Mouse (Mus musculus): ENCODE data around the gene Gpn3. TPM values are rescaled to one million over a fixed set of nuclear protein-coding genes. Genes with fewer than 3 reads are reported as not detected.

Gene Gpn3
- polyA plus RNA-seq, 1 experiment = 55.5 TPM

- DNase-seq (ENCODE audit: low read depth in 1 of 2, low spot score in 2 of 2) = no peak
- Histone ChIP-seq H3K4me1 (ENCODE audit: control insufficient read depth, insufficient read depth, insufficient read length) (no peaks in the 10 kb centered on the region), H3K27me3 (ENCODE audit: control insufficient read depth, insufficient read depth, low read length) (no peaks in the 10 kb centered on the region), H3K36me3 (ENCODE audit: control insufficient read depth, insufficient read depth, low read length) (no peaks in the 10 kb centered on the region), H3K27ac (ENCODE audit: insufficient read depth, low read length) (no peak overlapping the region), H3K4me3 (ENCODE audit: extremely low read depth, insufficient read depth, insufficient read length) (no peak overlapping the region)
- TF ChIP-seq POLR2A (IDR thresholded peaks at IDR 0.05; ENCODE audit: low read depth, low read length) = no peak
- TF ChIP-seq CTCF (IDR thresholded peaks at IDR 0.05; ENCODE audit: extremely low read depth, insufficient read depth, insufficient read length, insufficient replicate concordance) = no peak
- 86% methylated on average over 7 of the region's 7 CpGs for WGBS
Measured at GRCm38 (mm10) chr5:122336554-122337294, 35.0 kb upstream of the Gpn3 start.

- Histone ChIP-seq H3K4me3 (ENCODE audit: extremely low read depth, insufficient read depth, insufficient read length) (no peak overlapping the region), H3K27ac (ENCODE audit: insufficient read depth, low read length) (peak overlapping the region; percentile 40), H3K27me3 (ENCODE audit: control insufficient read depth, insufficient read depth, low read length) (no peaks in the 10 kb centered on the region), H3K4me1 (ENCODE audit: control insufficient read depth, insufficient read depth, insufficient read length) (peaks cover 8% of the 10 kb centered on the region; the same call in 1 of the 2 replicates), H3K36me3 (ENCODE audit: control insufficient read depth, insufficient read depth, low read length) (no peaks in the 10 kb centered on the region)
- DNase-seq (ENCODE audit: low read depth in 1 of 2, low spot score in 2 of 2) = no peak
- 20% methylated on average over 1 of the region's 1 CpGs for WGBS
- TF ChIP-seq CTCF (IDR thresholded peaks at IDR 0.05; ENCODE audit: extremely low read depth, insufficient read depth, insufficient read length, insufficient replicate concordance) (no peak), POLR2A (IDR thresholded peaks at IDR 0.05; ENCODE audit: low read depth, low read length) (no peak)
Measured at GRCm38 (mm10) chr5:122342874-122343273, 28.8 kb upstream of the Gpn3 start.

GRCm38 (mm10) chr5:122343768-122344167, 27.9 kb upstream of the Gpn3 start:
- peak in 1 of 2 experiments; percentile 28 for DNase-seq (ENCODE audit: low read depth in 1 of 2, low spot score in 2 of 2)
- 14% methylated on average over 7 of the region's 7 CpGs for WGBS
- Histone ChIP-seq H3K27ac (ENCODE audit: insufficient read depth, low read length) (peak overlapping the region; percentile 40), H3K27me3 (ENCODE audit: control insufficient read depth, insufficient read depth, low read length) (no peaks in the 10 kb centered on the region), H3K4me3 (ENCODE audit: extremely low read depth, insufficient read depth, insufficient read length) (no peak overlapping the region), H3K36me3 (ENCODE audit: control insufficient read depth, insufficient read depth, low read length) (no peaks in the 10 kb centered on the region), H3K4me1 (ENCODE audit: control insufficient read depth, insufficient read depth, insufficient read length) (peaks cover 8% of the 10 kb centered on the region; the same call in 1 of the 2 replicates)
- TF ChIP-seq CTCF (IDR thresholded peaks at IDR 0.05; ENCODE audit: extremely low read depth, insufficient read depth, insufficient read length, insufficient replicate concordance) (no peak), POLR2A (IDR thresholded peaks at IDR 0.05; ENCODE audit: low read depth, low read length) (no peak)

GRCm38 (mm10) chr5:122344260-122344659, 27.4 kb upstream of the Gpn3 start:
- H3K27me3 ChIP-seq (ENCODE audit: control insufficient read depth, insufficient read depth, low read length) = no peaks in the 10 kb centered on the region
- TF ChIP-seq POLR2A (IDR thresholded peaks at IDR 0.05; ENCODE audit: low read depth, low read length) (no peak), CTCF (IDR thresholded peaks at IDR 0.05; ENCODE audit: extremely low read depth, insufficient read depth, insufficient read length, insufficient replicate concordance) (peak; percentile 73; the same call in 1 of the 2 replicates)
- peak overlapping the region; percentile 40 for H3K27ac ChIP-seq (ENCODE audit: insufficient read depth, low read length)
- peak; percentile 64 to 81 for DNase-seq (ENCODE audit: low read depth in 1 of 2, low spot score in 2 of 2)
- peaks cover 8% of the 10 kb centered on the region; the same call in 1 of the 2 replicates for H3K4me1 ChIP-seq (ENCODE audit: control insufficient read depth, insufficient read depth, insufficient read length)
- no peaks in the 10 kb centered on the region for H3K36me3 ChIP-seq (ENCODE audit: control insufficient read depth, insufficient read depth, low read length)
- no peak overlapping the region for H3K4me3 ChIP-seq (ENCODE audit: extremely low read depth, insufficient read depth, insufficient read length)
- WGBS = 8% methylated on average over 5 of the region's 5 CpGs

- no peaks in the 10 kb centered on the region for H3K36me3 ChIP-seq (ENCODE audit: control insufficient read depth, insufficient read depth, low read length)
- H3K4me3 ChIP-seq (ENCODE audit: extremely low read depth, insufficient read depth, insufficient read length) = no peak overlapping the region
- TF ChIP-seq POLR2A (IDR thresholded peaks at IDR 0.05; ENCODE audit: low read depth, low read length) = no peak
- TF ChIP-seq CTCF (IDR thresholded peaks at IDR 0.05; ENCODE audit: extremely low read depth, insufficient read depth, insufficient read length, insufficient replicate concordance) = no peak
- no peak for DNase-seq (ENCODE audit: low read depth in 1 of 2, low spot score in 2 of 2)
- H3K27ac ChIP-seq (ENCODE audit: insufficient read depth, low read length) = no peak overlapping the region
- no peaks in the 10 kb centered on the region for H3K27me3 ChIP-seq (ENCODE audit: control insufficient read depth, insufficient read depth, low read length)
- peaks cover 8% of the 10 kb centered on the region; the same call in 1 of the 2 replicates for H3K4me1 ChIP-seq (ENCODE audit: control insufficient read depth, insufficient read depth, insufficient read length)
- WGBS = 94% methylated on average over 4 of the region's 4 CpGs
Measured at GRCm38 (mm10) chr5:122345777-122346176, 25.9 kb upstream of the Gpn3 start.

- Histone ChIP-seq H3K27ac (ENCODE audit: insufficient read depth, low read length) (peak within 1 kb of the TSS; percentile 76), H3K4me1 (ENCODE audit: control insufficient read depth, insufficient read depth, insufficient read length) (peaks cover 2% of the 10 kb centered on the region), H3K4me3 (ENCODE audit: extremely low read depth, insufficient read depth, insufficient read length) (peak within 1 kb of the TSS; percentile 80), H3K27me3 (ENCODE audit: control insufficient read depth, insufficient read depth, low read length) (no peaks in the 10 kb centered on the region), H3K36me3 (ENCODE audit: control insufficient read depth, insufficient read depth, low read length) (no peaks in the 10 kb centered on the region; the same call in 1 of the 2 replicates)
- TF ChIP-seq POLR2A (IDR thresholded peaks at IDR 0.05; ENCODE audit: low read depth, low read length) = peak; percentile 30; the same call in 1 of the 2 replicates
- no peak for TF ChIP-seq CTCF (IDR thresholded peaks at IDR 0.05; ENCODE audit: extremely low read depth, insufficient read depth, insufficient read length, insufficient replicate concordance)
- peak; percentile 99 to 100 for DNase-seq (ENCODE audit: low read depth in 1 of 2, low spot score in 2 of 2)
- under 1% methylated on average over 50 of the region's 51 CpGs for WGBS
Measured at GRCm38 (mm10) chr5:122353807-122354491, 17.7 kb upstream of the Gpn3 start, which contains the start of the genes Rad9b and Vps29. Gene Rad9b, minus strand, starts transcription at chr5:122354233. Gene Vps29, plus strand, starts transcription at chr5:122354369.

Data from spleen, adult 2 months (tissue).